Mouse (Mus musculus): ENCODE data around the gene P2rx7. TPM values are rescaled to one million over a fixed set of nuclear protein-coding genes. Genes with fewer than 3 reads are reported as not detected.

P2rx7 gene
- polyA plus RNA-seq, 1 experiment: 1.6 TPM

DNA sequence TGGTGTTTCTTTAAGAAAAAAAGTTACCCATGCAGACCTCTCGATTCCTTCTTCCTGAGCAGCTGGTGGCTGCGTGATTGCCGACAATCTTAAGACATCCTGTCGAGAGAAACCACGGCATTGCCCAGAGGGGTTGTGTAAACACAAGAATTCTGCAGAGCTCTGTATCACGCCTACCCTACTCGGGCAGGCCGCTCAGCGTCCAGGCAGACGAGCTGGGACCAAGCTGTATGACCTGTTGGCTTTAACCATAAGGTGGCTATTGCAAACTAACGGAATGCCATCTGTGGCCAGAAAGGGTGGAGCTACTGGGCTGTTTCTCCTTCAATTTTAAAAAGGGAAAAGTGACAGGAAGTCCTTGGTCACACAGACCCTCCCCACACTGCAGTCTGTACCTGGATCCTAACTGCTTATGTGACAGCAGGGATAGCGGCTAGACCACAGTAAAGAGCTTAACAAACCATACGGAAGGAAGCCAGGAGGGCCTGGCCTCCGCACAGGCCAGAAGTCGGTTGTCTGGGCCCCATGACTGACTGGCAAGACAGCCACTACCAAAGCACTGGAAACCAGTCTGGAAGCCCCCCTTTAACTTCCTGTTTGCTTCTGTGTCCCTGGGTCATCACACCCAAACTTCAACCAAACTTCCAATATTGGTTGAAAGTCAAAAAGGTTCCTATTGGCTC lies 88.4 kb downstream of the P2rx7 start:
- peaks cover 6% of the 10 kb centered on the region for H3K36me3 ChIP-seq (ENCODE audit: control insufficient read depth, insufficient read depth)
- no peak overlapping the region for H3ac ChIP-seq (ENCODE audit: control insufficient read depth, insufficient read length, low read depth)
- no peaks in the 10 kb centered on the region for H3K79me3 ChIP-seq (ENCODE audit: low read depth)
- TF ChIP-seq CEBPB (IDR thresholded peaks at IDR 0.05; ENCODE audit: low read depth): no peak
- no peak overlapping the region for H3K4me3 ChIP-seq (ENCODE audit: insufficient read depth, poor library complexity, severe bottlenecking)
- no peaks in the 10 kb centered on the region for H3K27me3 ChIP-seq (ENCODE audit: control insufficient read depth, insufficient read depth, insufficient read length)
- no peaks in the 10 kb centered on the region for H3K79me2 ChIP-seq (ENCODE audit: control insufficient read depth, insufficient read depth)

DNA sequence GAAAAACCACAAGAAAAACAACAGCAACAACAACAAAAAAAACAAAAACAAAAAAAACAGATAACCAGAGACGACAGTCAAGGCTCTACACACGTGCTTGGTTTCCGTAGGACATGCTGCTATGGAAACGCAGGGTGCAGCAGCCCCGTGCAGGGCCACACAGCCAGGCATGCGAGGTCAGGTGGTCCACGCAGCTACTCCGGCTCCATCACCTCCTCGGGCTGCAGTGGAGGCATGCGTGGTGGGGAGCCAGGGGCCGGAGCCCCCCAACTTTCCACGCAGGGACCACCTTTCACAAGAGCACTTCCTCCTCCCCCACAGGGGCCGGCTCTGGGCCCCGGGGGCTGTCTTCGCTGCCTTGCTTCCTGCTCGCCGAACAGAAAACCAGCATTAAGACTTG lies 90.2 kb downstream of the P2rx7 start:
- TF ChIP-seq MAX (IDR thresholded peaks at IDR 0.05) (no peak), CEBPB (IDR thresholded peaks at IDR 0.05; ENCODE audit: low read depth) (no peak), FOSL1 (IDR thresholded peaks at IDR 0.05; ENCODE audit: insufficient read depth, low read length, poor library complexity, severe bottlenecking) (no peak)
- Histone ChIP-seq H3K4me3 (ENCODE audit: insufficient read depth, poor library complexity, severe bottlenecking) (no peak overlapping the region), H3K27me3 (ENCODE audit: control insufficient read depth, insufficient read depth, insufficient read length) (no peaks in the 10 kb centered on the region), H3K36me3 (ENCODE audit: control insufficient read depth, insufficient read depth) (peaks cover 11% of the 10 kb centered on the region), H3K79me2 (ENCODE audit: control insufficient read depth, insufficient read depth) (no peaks in the 10 kb centered on the region), H3K79me3 (ENCODE audit: low read depth) (no peaks in the 10 kb centered on the region), H3ac (ENCODE audit: control insufficient read depth, insufficient read length, low read depth) (no peak overlapping the region)

DNA sequence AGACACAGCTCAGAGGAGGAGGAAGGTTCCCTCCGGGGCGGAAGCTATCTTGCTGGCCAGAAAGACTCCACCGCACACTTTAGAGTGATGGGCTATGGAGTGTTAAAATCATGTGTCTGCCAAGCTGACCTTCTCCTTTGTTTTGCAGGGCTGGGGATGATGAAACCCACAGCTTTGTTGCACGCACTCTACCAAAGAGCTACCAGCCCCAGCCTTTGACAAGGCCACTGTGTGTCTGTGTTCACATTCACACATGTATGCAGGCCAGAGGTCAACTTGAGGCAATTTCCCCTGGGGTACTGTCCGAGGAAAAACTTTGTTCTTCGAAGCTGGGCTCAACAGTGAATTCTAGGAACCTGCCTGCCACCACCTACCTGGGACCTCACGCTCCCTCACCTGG lies 92.1 kb downstream of the P2rx7 start:
- no peak for TF ChIP-seq MYOG (IDR thresholded peaks at IDR 0.05; ENCODE audit: control insufficient read depth, extremely low read depth, insufficient read length)
- TF ChIP-seq USF1 (IDR thresholded peaks at IDR 0.05; ENCODE audit: low read depth): no peak
- TF ChIP-seq MYOD1 (IDR thresholded peaks at IDR 0.05; ENCODE audit: control insufficient read depth, insufficient read length, low read depth): no peak
- TF ChIP-seq FOSL1 (IDR thresholded peaks at IDR 0.05; ENCODE audit: insufficient read depth, low read length, poor library complexity, severe bottlenecking): no peak
- no peak for TF ChIP-seq CEBPB (IDR thresholded peaks at IDR 0.05; ENCODE audit: low read depth)
- no peak for TF ChIP-seq MAX (IDR thresholded peaks at IDR 0.05)
- TF ChIP-seq CTCF (IDR thresholded peaks at IDR 0.05; ENCODE audit: control insufficient read depth, insufficient read depth, insufficient read length): no peak

DNA sequence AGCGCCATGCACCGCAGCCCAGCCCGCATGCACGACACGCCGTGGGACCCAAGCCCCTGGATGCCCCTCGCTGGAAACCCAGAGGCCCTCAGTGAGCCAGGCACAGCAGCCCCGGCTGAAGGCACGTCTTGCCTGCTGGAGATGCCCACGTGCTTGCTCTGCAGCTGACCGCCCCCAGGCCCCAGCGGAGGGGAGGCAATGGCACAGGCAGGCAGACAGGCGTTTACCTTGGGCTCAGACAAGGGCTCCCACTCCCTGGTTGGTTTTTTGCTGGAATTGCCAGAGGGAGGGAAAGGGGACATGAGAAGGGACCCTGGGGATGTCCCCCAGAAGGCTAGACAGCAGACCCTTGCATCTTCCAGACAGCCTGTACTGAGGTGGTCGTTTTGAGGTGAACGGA lies 93.0 kb downstream of the P2rx7 start:
- no peak overlapping the region for H3ac ChIP-seq (ENCODE audit: control insufficient read depth, insufficient read length, low read depth)
- no peaks in the 10 kb centered on the region for H3K79me3 ChIP-seq (ENCODE audit: low read depth)
- peaks cover 11% of the 10 kb centered on the region for H3K36me3 ChIP-seq (ENCODE audit: control insufficient read depth, insufficient read depth)
- H3K27me3 ChIP-seq (ENCODE audit: control insufficient read depth, insufficient read depth, insufficient read length): no peaks in the 10 kb centered on the region
- no peaks in the 10 kb centered on the region for H3K79me2 ChIP-seq (ENCODE audit: control insufficient read depth, insufficient read depth)
- no peak overlapping the region for H3K4me3 ChIP-seq (ENCODE audit: insufficient read depth, poor library complexity, severe bottlenecking)
- TF ChIP-seq CTCF (IDR thresholded peaks at IDR 0.05; ENCODE audit: control insufficient read depth, insufficient read depth, insufficient read length): no peak

More for the DNA sequence above, 92.1 kb downstream of the P2rx7 start:
- Histone ChIP-seq H3K79me2 (ENCODE audit: control insufficient read depth, insufficient read depth) (no peaks in the 10 kb centered on the region), H3K27me3 (ENCODE audit: control insufficient read depth, insufficient read depth, insufficient read length) (no peaks in the 10 kb centered on the region), H3K4me3 (ENCODE audit: insufficient read depth, poor library complexity, severe bottlenecking) (no peak overlapping the region), H3K79me3 (ENCODE audit: low read depth) (no peaks in the 10 kb centered on the region), H3K36me3 (ENCODE audit: control insufficient read depth, insufficient read depth) (peaks cover 8% of the 10 kb centered on the region), H3ac (ENCODE audit: control insufficient read depth, insufficient read length, low read depth) (no peak overlapping the region)

Small RNAs within 50 kb of the gene (microRNA-seq; reads per million reads assigned to microRNA genes)
- gene Mir8115 (ENCODE audit: borderline microRNAs expressed): not detected

Other genes with a start within 250 kb of the P2rx7 start
- gene Anapc7, start 222.2 kb upstream of the P2rx7 start, polyA plus RNA-seq (2012; fragmentation: generic; extraction: Trizol): 45.3 TPM
- 101 TPM for gene Atp2a2, start 141.7 kb upstream of the P2rx7 start, polyA plus RNA-seq (2012; fragmentation: generic; extraction: Trizol)
- gene Ift81, start 29.4 kb upstream of the P2rx7 start, polyA plus RNA-seq (2012; fragmentation: generic; extraction: Trizol): 3.5 TPM
- 11.0 TPM for gene P2rx4, start 63.6 kb downstream of the P2rx7 start, polyA plus RNA-seq (2012; fragmentation: generic; extraction: Trizol)
- 15.4 TPM for gene Camkk2, start 135.5 kb downstream of the P2rx7 start, polyA plus RNA-seq (2012; fragmentation: generic; extraction: Trizol)
- gene Anapc5, start 177.4 kb downstream of the P2rx7 start, polyA plus RNA-seq (2012; fragmentation: generic; extraction: Trizol): 223 TPM
- 8.1 TPM for gene Rnf34, start 206.1 kb downstream of the P2rx7 start, polyA plus RNA-seq (2012; fragmentation: generic; extraction: Trizol)